Mouse (Mus musculus): ENCODE measurements around the gene Slain2.

Gene Slain2

DNA sequence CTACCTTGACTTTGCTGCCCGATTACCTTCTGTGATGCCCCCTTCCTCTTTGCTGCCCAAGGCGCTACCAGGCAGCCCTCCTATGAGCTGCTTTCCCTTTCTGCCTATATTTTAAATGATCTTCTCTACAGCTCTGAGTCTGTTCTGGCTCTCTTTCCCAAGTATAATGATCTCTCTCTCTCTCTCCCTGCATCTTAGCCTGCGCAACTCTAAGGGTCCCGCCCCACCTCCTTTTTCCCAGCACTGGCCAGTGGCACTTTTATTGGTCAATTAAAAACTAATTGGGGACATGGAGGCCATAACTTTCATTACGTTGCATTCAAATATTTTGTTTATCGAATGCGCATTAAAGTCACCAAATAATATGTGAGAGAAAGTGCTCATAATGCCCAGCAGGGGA, 25.8 kb upstream of the Slain2 start:
- no peak for DNase-seq (ENCODE audit: low read depth, low spot score)

GRCm38 (mm10) chr5:72891534-72891933, 22.6 kb upstream of the Slain2 start:
- H3K27me3 ChIP-seq (ENCODE audit: control insufficient read depth, insufficient read depth, low read length, poor library complexity, severe bottlenecking) = no peaks in the 10 kb centered on the region
- peak; percentile 78 for DNase-seq (ENCODE audit: low read depth, low spot score)
- no peaks in the 10 kb centered on the region for H3K36me3 ChIP-seq (ENCODE audit: control insufficient read depth, insufficient read depth, low read length, poor library complexity, severe bottlenecking)

More for the DNA sequence above, 25.8 kb upstream of the Slain2 start:
- Histone ChIP-seq H3K27me3 (ENCODE audit: control insufficient read depth, insufficient read depth, low read length, poor library complexity, severe bottlenecking) (no peaks in the 10 kb centered on the region), H3K36me3 (ENCODE audit: control insufficient read depth, insufficient read depth, low read length, poor library complexity, severe bottlenecking) (no peaks in the 10 kb centered on the region)

GRCm38 (mm10) chr5:72893987-72894386, 20.1 kb upstream of the Slain2 start:
- Histone ChIP-seq H3K27me3 (ENCODE audit: control insufficient read depth, insufficient read depth, low read length, poor library complexity, severe bottlenecking) (no peaks in the 10 kb centered on the region), H3K36me3 (ENCODE audit: control insufficient read depth, insufficient read depth, low read length, poor library complexity, severe bottlenecking) (no peaks in the 10 kb centered on the region)
- peak; percentile 65 for DNase-seq (ENCODE audit: low read depth, low spot score)

- DNase-seq (ENCODE audit: low read depth, low spot score) = no peak
- Histone ChIP-seq H3K27me3 (ENCODE audit: control insufficient read depth, insufficient read depth, low read length, poor library complexity, severe bottlenecking) (no peaks in the 10 kb centered on the region), H3K36me3 (ENCODE audit: control insufficient read depth, insufficient read depth, low read length, poor library complexity, severe bottlenecking) (no peaks in the 10 kb centered on the region)
These were observed 18.8 kb upstream of the Slain2 start for GRCm38 (mm10) chr5:72895261-72895660.

DNA sequence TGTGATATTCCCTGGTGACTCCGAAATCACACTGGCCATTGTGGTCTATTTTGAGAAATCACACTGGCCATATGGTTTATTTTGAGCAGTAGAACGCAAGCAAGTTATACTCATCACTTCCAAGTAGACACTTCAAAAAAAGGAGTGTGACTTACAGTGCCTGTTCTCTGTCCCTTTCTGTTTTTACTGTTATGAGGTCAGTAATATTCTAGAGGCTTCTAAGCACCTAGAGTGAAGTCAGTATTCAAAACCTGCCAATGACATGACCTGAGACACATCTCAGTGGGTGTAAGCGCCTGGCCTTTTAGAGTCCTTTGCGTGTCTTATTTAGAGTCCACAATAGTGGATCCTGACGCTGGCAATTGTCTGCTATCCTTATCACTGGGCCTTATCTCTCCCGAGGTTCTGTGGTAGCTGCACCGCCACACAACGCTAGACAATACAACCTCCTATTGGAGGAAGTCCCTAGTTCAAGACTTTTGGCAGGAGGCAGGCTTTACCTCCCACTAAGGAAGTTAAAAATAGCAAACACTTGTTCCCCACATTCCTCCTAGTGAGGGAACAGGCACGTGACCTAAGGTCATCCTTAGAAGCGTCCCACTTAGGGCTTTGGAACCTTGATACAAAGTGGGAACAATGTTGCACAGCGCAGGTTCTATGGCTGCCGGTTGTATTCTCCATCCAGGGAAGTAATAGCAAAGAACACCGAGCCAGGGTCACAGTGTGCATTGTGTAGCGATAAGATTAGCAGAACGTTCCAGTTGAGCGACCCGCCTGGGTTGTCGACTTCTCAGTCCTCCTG, 17.4 kb upstream of the Slain2 start:
- DNase-seq (ENCODE audit: low read depth, low spot score) = no peak
- Histone ChIP-seq H3K36me3 (ENCODE audit: control insufficient read depth, insufficient read depth, low read length, poor library complexity, severe bottlenecking) (no peaks in the 10 kb centered on the region), H3K27me3 (ENCODE audit: control insufficient read depth, insufficient read depth, low read length, poor library complexity, severe bottlenecking) (no peaks in the 10 kb centered on the region)

DNA sequence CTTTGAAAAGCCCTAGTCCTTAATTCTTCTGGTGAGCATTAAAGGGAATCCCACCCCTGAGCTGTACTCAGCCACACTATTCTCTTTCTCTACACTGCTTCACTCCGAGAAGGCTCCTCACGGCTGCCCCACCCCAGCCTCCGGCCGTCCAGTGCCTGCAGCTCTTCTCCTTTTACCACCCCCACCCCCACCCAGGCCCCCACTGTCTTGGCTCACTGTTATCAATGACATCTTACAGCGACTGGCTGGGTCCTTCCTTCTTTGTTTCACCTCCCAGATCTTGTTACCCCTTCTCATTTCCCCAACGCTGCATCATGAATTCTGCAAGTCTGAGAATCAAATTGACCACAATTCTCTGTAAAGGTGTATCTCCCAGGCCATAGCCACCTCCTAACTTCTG, 16.1 kb upstream of the Slain2 start:
- no peak for DNase-seq (ENCODE audit: low read depth, low spot score)
- Histone ChIP-seq H3K36me3 (ENCODE audit: control insufficient read depth, insufficient read depth, low read length, poor library complexity, severe bottlenecking) (no peaks in the 10 kb centered on the region), H3K27me3 (ENCODE audit: control insufficient read depth, insufficient read depth, low read length, poor library complexity, severe bottlenecking) (no peaks in the 10 kb centered on the region)

GRCm38 (mm10) chr5:72899255-72899654, 14.8 kb upstream of the Slain2 start:
- no peaks in the 10 kb centered on the region for H3K27me3 ChIP-seq (ENCODE audit: control insufficient read depth, insufficient read depth, low read length, poor library complexity, severe bottlenecking)
- no peaks in the 10 kb centered on the region for H3K36me3 ChIP-seq (ENCODE audit: control insufficient read depth, insufficient read depth, low read length, poor library complexity, severe bottlenecking)
- no peak for DNase-seq (ENCODE audit: low read depth, low spot score)

DNA sequence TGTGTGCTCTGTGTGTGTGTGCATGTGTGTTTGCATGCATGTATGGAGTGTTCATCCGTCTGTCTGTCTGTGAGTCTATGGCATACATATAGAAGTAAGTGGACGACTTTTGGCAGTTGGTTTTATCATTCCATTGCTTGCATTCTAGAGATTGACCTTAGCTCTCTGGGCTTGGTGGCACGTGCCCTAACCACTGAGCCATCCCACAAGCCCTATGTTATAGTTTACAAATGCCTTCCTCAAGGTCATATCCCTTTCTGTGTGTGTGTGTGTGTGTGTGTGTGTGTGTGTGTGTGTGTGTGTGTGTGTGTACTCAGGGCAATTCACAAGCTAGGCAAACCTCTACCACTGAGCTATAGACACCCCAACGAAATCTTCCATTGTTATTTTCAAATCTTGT, 12.2 kb upstream of the Slain2 start:
- no peaks in the 10 kb centered on the region for H3K36me3 ChIP-seq (ENCODE audit: control insufficient read depth, insufficient read depth, low read length, poor library complexity, severe bottlenecking)
- DNase-seq (ENCODE audit: low read depth, low spot score) = no peak
- no peaks in the 10 kb centered on the region for H3K27me3 ChIP-seq (ENCODE audit: control insufficient read depth, insufficient read depth, low read length, poor library complexity, severe bottlenecking)

DNA sequence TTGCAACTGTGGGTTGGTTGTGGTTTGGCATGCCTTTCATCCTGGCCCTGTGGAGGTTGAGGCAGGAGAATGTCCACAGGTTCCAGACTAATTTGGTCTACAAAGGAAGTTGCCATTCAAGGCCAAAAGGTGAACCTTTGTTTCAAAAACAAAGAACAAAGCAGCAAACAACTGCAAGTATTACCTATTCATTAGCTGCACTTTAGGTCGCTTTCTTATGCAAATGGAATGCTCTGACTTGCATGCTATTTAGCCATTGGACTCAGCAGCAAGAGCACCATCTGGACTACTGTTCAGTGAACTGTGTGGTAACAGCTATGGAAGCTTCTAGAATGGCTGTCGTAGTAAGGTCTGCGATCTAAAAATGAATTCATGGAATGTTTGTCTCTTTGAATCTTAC, 11.8 kb upstream of the Slain2 start:
- no peak for DNase-seq (ENCODE audit: low read depth, low spot score)
- no peaks in the 10 kb centered on the region for H3K27me3 ChIP-seq (ENCODE audit: control insufficient read depth, insufficient read depth, low read length, poor library complexity, severe bottlenecking)
- no peaks in the 10 kb centered on the region for H3K36me3 ChIP-seq (ENCODE audit: control insufficient read depth, insufficient read depth, low read length, poor library complexity, severe bottlenecking)

DNA sequence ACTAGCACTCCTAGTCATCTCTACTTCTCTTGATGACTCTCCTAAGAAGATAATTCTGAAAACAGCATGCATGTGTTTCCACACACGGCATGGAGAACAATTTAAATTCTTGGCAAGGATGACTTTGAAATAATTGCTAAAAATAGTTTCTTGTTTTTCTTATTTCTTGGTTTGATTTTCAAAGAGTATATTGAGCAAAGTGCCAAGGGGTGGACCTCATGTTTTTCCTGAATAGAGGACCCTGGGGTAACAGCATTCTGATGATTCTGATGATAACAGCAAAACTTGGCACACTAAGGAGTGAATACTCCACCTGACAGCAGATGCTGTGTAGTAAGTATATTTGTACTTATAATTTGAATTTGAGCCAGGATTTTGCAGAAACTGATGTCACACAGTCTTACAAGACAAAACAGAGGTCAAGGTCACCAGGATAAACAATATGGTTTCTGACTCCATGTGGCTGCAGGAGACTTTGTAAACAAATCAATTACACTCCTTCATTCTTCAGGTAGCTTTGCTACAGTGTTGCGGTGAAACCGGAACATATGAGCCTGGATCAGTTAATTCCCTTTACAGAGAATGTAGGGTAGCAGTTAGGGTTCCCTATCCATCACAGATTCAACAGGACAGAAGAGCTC, 11.1 kb upstream of the Slain2 start:
- Histone ChIP-seq H3K27me3 (ENCODE audit: control insufficient read depth, insufficient read depth, low read length, poor library complexity, severe bottlenecking) (no peaks in the 10 kb centered on the region), H3K36me3 (ENCODE audit: control insufficient read depth, insufficient read depth, low read length, poor library complexity, severe bottlenecking) (no peaks in the 10 kb centered on the region)
- DNase-seq (ENCODE audit: low read depth, low spot score) = no peak

DNA sequence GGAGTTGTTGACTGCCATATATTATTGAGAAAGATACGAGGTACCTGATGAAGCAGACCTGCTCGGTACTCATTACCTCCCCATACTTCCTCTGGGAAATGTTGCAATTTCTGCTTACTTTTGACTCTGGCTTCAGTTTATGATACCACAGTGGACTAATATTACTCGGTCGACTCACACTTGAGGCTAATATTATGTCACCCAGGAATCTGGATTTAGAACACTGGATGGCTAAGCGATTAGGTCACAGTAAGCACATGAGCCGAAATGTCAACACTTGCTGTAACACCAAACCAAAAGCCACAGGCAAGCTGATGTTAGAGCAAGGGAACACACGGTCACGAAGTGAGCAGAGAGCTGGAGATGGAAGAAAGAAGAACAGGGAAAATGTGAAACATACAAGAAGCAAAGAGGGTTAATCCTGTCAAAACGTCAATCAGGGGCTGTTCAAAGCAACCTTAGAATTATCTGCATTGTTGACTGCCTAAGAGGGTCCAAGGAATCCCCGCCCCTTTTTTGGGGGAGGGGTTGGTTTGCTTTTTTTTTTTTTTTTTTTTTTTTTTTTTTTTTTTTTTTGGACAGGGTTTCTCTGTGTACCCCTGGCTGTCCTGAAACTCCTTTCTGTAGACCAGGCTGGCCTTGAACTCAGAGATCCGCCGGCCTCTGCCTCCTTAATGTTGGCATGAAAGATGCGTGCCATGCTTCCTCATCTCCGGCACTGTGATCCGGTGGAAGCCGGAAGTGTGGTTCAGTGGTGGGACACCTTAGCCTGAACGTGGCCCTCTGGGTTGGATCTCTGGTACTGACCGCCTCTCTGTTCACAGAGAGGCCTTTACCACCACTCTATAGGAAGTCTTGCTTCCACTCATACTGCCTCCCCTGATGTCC, 9.0 kb upstream of the Slain2 start:
- no peaks in the 10 kb centered on the region for H3K27me3 ChIP-seq (ENCODE audit: control insufficient read depth, insufficient read depth, low read length, poor library complexity, severe bottlenecking)
- no peaks in the 10 kb centered on the region for H3K36me3 ChIP-seq (ENCODE audit: control insufficient read depth, insufficient read depth, low read length, poor library complexity, severe bottlenecking)
- DNase-seq (ENCODE audit: low read depth, low spot score) = no peak

GRCm38 (mm10) chr5:72907402-72907801, 6.7 kb upstream of the Slain2 start:
- no peak for DNase-seq (ENCODE audit: low read depth, low spot score)
- Histone ChIP-seq H3K27me3 (ENCODE audit: control insufficient read depth, insufficient read depth, low read length, poor library complexity, severe bottlenecking) (no peaks in the 10 kb centered on the region), H3K36me3 (ENCODE audit: control insufficient read depth, insufficient read depth, low read length, poor library complexity, severe bottlenecking) (no peaks in the 10 kb centered on the region)

DNA sequence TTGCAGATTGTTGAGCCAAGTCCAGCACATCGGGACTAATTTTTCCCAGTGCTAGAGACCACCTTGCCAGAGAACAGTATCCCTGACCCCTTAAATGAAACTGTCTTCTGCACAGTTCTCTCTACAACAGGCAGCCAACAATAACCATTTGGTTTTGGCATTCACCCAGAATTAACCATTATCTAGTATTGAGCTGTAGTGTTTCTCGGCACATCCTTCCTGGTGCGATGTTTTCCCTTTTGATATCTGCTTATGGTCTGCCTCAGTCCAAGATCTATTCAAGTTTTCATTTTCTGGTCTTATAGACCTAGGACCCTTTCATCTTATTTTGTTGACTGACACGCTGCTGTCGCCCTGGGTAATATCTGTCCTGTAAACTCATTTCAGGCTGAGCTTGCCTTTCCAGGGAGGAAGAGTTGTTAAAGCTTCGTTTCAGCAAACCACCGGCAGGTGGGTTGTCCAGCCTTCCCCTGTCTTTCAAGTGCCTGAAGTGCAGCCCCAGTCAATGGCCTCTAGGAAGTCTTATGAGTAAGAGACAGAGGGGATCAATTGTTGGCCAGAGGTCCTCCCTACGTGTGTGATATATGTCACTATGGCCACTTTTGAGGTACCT, 5.7 kb upstream of the Slain2 start:
- no peak for DNase-seq (ENCODE audit: low read depth, low spot score)
- Histone ChIP-seq H3K36me3 (ENCODE audit: control insufficient read depth, insufficient read depth, low read length, poor library complexity, severe bottlenecking) (no peaks in the 10 kb centered on the region), H3K27me3 (ENCODE audit: control insufficient read depth, insufficient read depth, low read length, poor library complexity, severe bottlenecking) (no peaks in the 10 kb centered on the region)

- Histone ChIP-seq H3K36me3 (ENCODE audit: control insufficient read depth, insufficient read depth, low read length, poor library complexity, severe bottlenecking) (no peaks in the 10 kb centered on the region), H3K27me3 (ENCODE audit: control insufficient read depth, insufficient read depth, low read length, poor library complexity, severe bottlenecking) (no peaks in the 10 kb centered on the region)
- DNase-seq (ENCODE audit: low read depth, low spot score) = no peak
These were observed 4.7 kb upstream of the Slain2 start for GRCm38 (mm10) chr5:72909363-72909762.
